Mouse (Mus musculus) lung, adult 2 months (tissue): ENCODE data around the gene Fmnl2. TPM values are rescaled to one million over a fixed set of nuclear protein-coding genes. Genes with fewer than 3 reads are reported as not detected.

Source experiments
- DNase-seq: peaks from one replicate; pipeline ENCODE4 v3.0.0; 2022
- H3K4me1 ChIP-seq: fragments of 200-500 bp; 2 replicates; pipeline ENCODE4 v1.6.1; 2011; ENCODE audit warnings: low read length; ENCODE audit not compliant: control insufficient read depth, insufficient read depth
- H3K4me3 ChIP-seq: fragments of 200-500 bp; replicated peaks from 2 replicates; pipeline ENCODE3; 2011; ENCODE audit warnings: low read depth, mild to moderate bottlenecking, control low read depth, low read length; ENCODE audit errors: extremely low read depth
- CTCF ChIP-seq: fragments of 200-500 bp; IDR thresholded peaks from 2 replicates; pipeline ENCODE4 v1.5.1; 2011; ENCODE audit warnings: mild to moderate bottlenecking, low read length, control low read depth; ENCODE audit not compliant: insufficient read depth
- POLR2A ChIP-seq: fragments of 200-500 bp; IDR thresholded peaks from 2 replicates; pipeline ENCODE4 v1.6.1; 2011; ENCODE audit warnings: low read depth, mild to moderate bottlenecking, control low read depth, low read length, borderline replicate concordance; ENCODE audit errors: extremely low read depth
- WGBS: fragments of 180-500 bp; shearing (Covaris S2); methylation state at CpG from one replicate; pipeline ENCODE4 v1.1.7; 2018; 5-methylcytosine and 5-hydroxymethylcytosine counted together
- polyA plus RNA-seq: library from polyadenylated mRNA; depleted of rRNA; stranded (reverse); fragments of >200 nt; gene quantifications from 2 replicates; pipeline ENCODE4 v1.2.3, GENCODE M21; 2012

Fmnl2 gene
- polyA plus RNA-seq, 1 experiment: 4.8 TPM

GRCm38 (mm10) chr2:52977921-52978675, 120.4 kb downstream of the Fmnl2 start:
- DNase-seq: no peak
- H3K4me1 ChIP-seq: peaks cover 10% of the 10 kb centered on the region
- TF ChIP-seq CTCF (no peak), POLR2A (no peak)
- no peak overlapping the region for H3K4me3 ChIP-seq
- 86% methylated on average over 6 of the region's 6 CpGs for WGBS

GRCm38 (mm10) chr2:52978796-52979195, 121.1 kb downstream of the Fmnl2 start:
- DNase-seq: no peak
- 80% methylated on average over 2 of the region's 2 CpGs for WGBS
- H3K4me1 ChIP-seq: peaks cover 10% of the 10 kb centered on the region
- no peak overlapping the region for H3K4me3 ChIP-seq
- TF ChIP-seq CTCF: no peak
- TF ChIP-seq POLR2A: no peak

GRCm38 (mm10) chr2:52979280-52979763, 121.7 kb downstream of the Fmnl2 start:
- no peak overlapping the region for H3K4me3 ChIP-seq
- WGBS: 34% methylated on average over 4 of the region's 4 CpGs
- DNase-seq: no peak
- TF ChIP-seq CTCF (no peak), POLR2A (no peak)
- H3K4me1 ChIP-seq: peaks cover 10% of the 10 kb centered on the region

- TF ChIP-seq CTCF (no peak), POLR2A (no peak)
- no peak for DNase-seq
- 82% methylated on average over 7 of the region's 7 CpGs for WGBS
- Histone ChIP-seq H3K4me1 (peaks cover 10% of the 10 kb centered on the region), H3K4me3 (no peak overlapping the region)
Observed at GRCm38 (mm10) chr2:52981126-52981525, 123.5 kb downstream of the Fmnl2 start.

GRCm38 (mm10) chr2:52981595-52981994, 123.9 kb downstream of the Fmnl2 start:
- no peak for TF ChIP-seq CTCF
- no peak for TF ChIP-seq POLR2A
- peaks cover 10% of the 10 kb centered on the region for H3K4me1 ChIP-seq
- DNase-seq: no peak
- WGBS: 89% methylated on average over 8 of the region's 8 CpGs
- no peak overlapping the region for H3K4me3 ChIP-seq

- Histone ChIP-seq H3K4me3 (no peak overlapping the region), H3K4me1 (peaks cover 10% of the 10 kb centered on the region)
- DNase-seq: no peak
- TF ChIP-seq CTCF (no peak), POLR2A (no peak)
- WGBS: 90% methylated on average over 3 of the region's 3 CpGs
Observed at GRCm38 (mm10) chr2:52982502-52982901, 124.8 kb downstream of the Fmnl2 start.

- no peak for DNase-seq
- WGBS: 91% methylated on average over 1 of the region's 1 CpGs
Observed at GRCm38 (mm10) chr2:52984556-52984955, 126.9 kb downstream of the Fmnl2 start.

GRCm38 (mm10) chr2:52985167-52985566, 127.5 kb downstream of the Fmnl2 start:
- WGBS: 58% methylated on average over 4 of the region's 4 CpGs
- TF ChIP-seq POLR2A (no peak), CTCF (no peak)
- DNase-seq: no peak
- Histone ChIP-seq H3K4me1 (peaks cover under 1% of the 10 kb centered on the region), H3K4me3 (no peak overlapping the region)

More at GRCm38 (mm10) chr2:52984556-52984955, 126.9 kb downstream of the Fmnl2 start:
- TF ChIP-seq POLR2A: no peak
- TF ChIP-seq CTCF: no peak
- H3K4me1 ChIP-seq: peaks cover 5% of the 10 kb centered on the region
- H3K4me3 ChIP-seq: no peak overlapping the region

- Histone ChIP-seq H3K4me1 (peaks cover 3% of the 10 kb centered on the region; the same call in 1 of the 2 replicates), H3K4me3 (no peak overlapping the region)
- 51% methylated on average over 3 of the region's 3 CpGs for WGBS
- TF ChIP-seq POLR2A: no peak
- no peak for TF ChIP-seq CTCF
- no peak for DNase-seq
Observed at GRCm38 (mm10) chr2:52986354-52986753, 128.7 kb downstream of the Fmnl2 start.

- WGBS: 92% methylated on average over 6 of the region's 6 CpGs
- Histone ChIP-seq H3K4me1 (peaks cover 8% of the 10 kb centered on the region; the same call in 1 of the 2 replicates), H3K4me3 (no peak overlapping the region)
- no peak for TF ChIP-seq POLR2A
- TF ChIP-seq CTCF: no peak
- DNase-seq: no peak
Observed at GRCm38 (mm10) chr2:52987035-52987434, 129.4 kb downstream of the Fmnl2 start.
